Mouse (Mus musculus): ENCODE results near the gene Lsm3. TPM values are rescaled to one million over a fixed set of nuclear protein-coding genes. Genes with fewer than 3 reads are reported as not detected.

The Lsm3 gene
- polyA plus RNA-seq (2017; shearing (Covaris generic)): 151 TPM

GRCm38 (mm10) chr6:91515545-91516449, at the start of gene Lsm3, which contains the start of gene Xpc:
TSS of gene Lsm3 (plus strand) at chr6:91515928.
TSS of gene Xpc (minus strand) at chr6:91515888.

GRCm38 (mm10) chr6:91472868-91473804, 42.6 kb upstream of the Lsm3 start, which contains the start of the genes Chchd4 and Tmem43:
TSS of gene Chchd4 (minus strand) at chr6:91473546.
TSS of gene Tmem43 (plus strand) at chr6:91473703.

Other genes with a start within 250 kb of the Lsm3 start
- not detected for gene Wnt7a, start 104.6 kb upstream of the Lsm3 start, polyA plus RNA-seq (2017; shearing (Covaris generic))
- 18.5 TPM for gene Chchd4, start 42.4 kb upstream of the Lsm3 start, polyA plus RNA-seq (2017; shearing (Covaris generic))
- 84.8 TPM for gene Tmem43, start 42.2 kb upstream of the Lsm3 start, polyA plus RNA-seq (2017; shearing (Covaris generic))
- gene Xpc, start within 50 bp of the Lsm3 start, polyA plus RNA-seq (2017; shearing (Covaris generic)): 37.9 TPM
- 24.6 TPM for gene Slc6a6, start 168.1 kb downstream of the Lsm3 start, polyA plus RNA-seq (2017; shearing (Covaris generic))